Mouse (Mus musculus): ENCODE measurements around the gene Muc1. TPM values are rescaled to one million over a fixed set of nuclear protein-coding genes. Genes with fewer than 3 reads are reported as not detected.

The Muc1 gene
- polyA plus RNA-seq, 2 experiments = 1.1 to 5.6 TPM

GRCm38 (mm10) chr3:89218271-89218670, 10.6 kb upstream of the Muc1 start:
- WGBS = 92% methylated on average over 1 of the region's 1 CpGs
- TF ChIP-seq POLR2A (IDR thresholded peaks at IDR 0.05; ENCODE audit: borderline replicate concordance, extremely low read depth, insufficient read depth, insufficient read length) = no peak
- Histone ChIP-seq H3K4me3 (replicated peaks; ENCODE audit: low read length) (no peak overlapping the region), H3K4me2 (replicated peaks; ENCODE audit: low read depth, low read length, severe bottlenecking) (no peak overlapping the region), H3K27me3 (ENCODE audit: control insufficient read depth, insufficient read depth, low read length) (no peaks in the 10 kb centered on the region), H3K36me3 (ENCODE audit: control insufficient read depth, insufficient read depth, low read length) (peaks cover 26% of the 10 kb centered on the region), H3K9me3 (ENCODE audit: control insufficient read depth, low read length) (no peaks in the 10 kb centered on the region), H3K4me1 (ENCODE audit: control insufficient read depth, insufficient read depth, low read length) (peaks cover 14% of the 10 kb centered on the region), H3K27ac (replicated peaks; ENCODE audit: low read depth, low read length) (no peak overlapping the region), H3K9ac (ENCODE audit: low read depth, low read length, severe bottlenecking) (no peak overlapping the region)
- DNase-seq (ENCODE audit: low spot score) (no peak), ATAC-seq (ENCODE audit: low FRiP score, low read depth) (no peak)

GRCm38 (mm10) chr3:89219546-89219945, 9.3 kb upstream of the Muc1 start:
- H3K9ac ChIP-seq (ENCODE audit: low read depth, low read length, severe bottlenecking) = 0 out of 2 replicates have a peak overlapping the region, but pooled peaks have one; percentile 7
- DNase-seq (ENCODE audit: low spot score) = no peak
- no peak for TF ChIP-seq POLR2A (IDR thresholded peaks at IDR 0.05; ENCODE audit: borderline replicate concordance, extremely low read depth, insufficient read depth, insufficient read length)
- no peak for ATAC-seq (ENCODE audit: low FRiP score, low read depth)
- H3K27ac ChIP-seq (replicated peaks; ENCODE audit: low read depth, low read length) = no peak overlapping the region
- no peak overlapping the region for H3K4me2 ChIP-seq (replicated peaks; ENCODE audit: low read depth, low read length, severe bottlenecking)
- H3K27me3 ChIP-seq (ENCODE audit: control insufficient read depth, insufficient read depth, low read length) = no peaks in the 10 kb centered on the region
- peaks cover 31% of the 10 kb centered on the region for H3K36me3 ChIP-seq (ENCODE audit: control insufficient read depth, insufficient read depth, low read length)
- no peak overlapping the region for H3K4me3 ChIP-seq (replicated peaks; ENCODE audit: low read length)
- 42% methylated on average over 8 of the region's 8 CpGs for WGBS
- H3K4me1 ChIP-seq (ENCODE audit: control insufficient read depth, insufficient read depth, low read length) = peaks cover 13% of the 10 kb centered on the region
- H3K9me3 ChIP-seq (ENCODE audit: control insufficient read depth, low read length) = no peaks in the 10 kb centered on the region

GRCm38 (mm10) chr3:89221167-89221566, 7.7 kb upstream of the Muc1 start:
- H3K27me3 ChIP-seq (ENCODE audit: control insufficient read depth, insufficient read depth, low read length) = no peaks in the 10 kb centered on the region
- 0 out of 2 replicates have a peak, but pooled peaks cover 3% of the 10 kb centered on the region for H3K4me1 ChIP-seq (ENCODE audit: control insufficient read depth, insufficient read depth, low read length)
- no peak for TF ChIP-seq POLR2A (IDR thresholded peaks at IDR 0.05; ENCODE audit: borderline replicate concordance, extremely low read depth, insufficient read depth, insufficient read length)
- H3K27ac ChIP-seq (replicated peaks; ENCODE audit: low read depth, low read length) = no peak overlapping the region
- no peaks in the 10 kb centered on the region for H3K9me3 ChIP-seq (ENCODE audit: control insufficient read depth, low read length)
- no peak overlapping the region for H3K4me2 ChIP-seq (replicated peaks; ENCODE audit: low read depth, low read length, severe bottlenecking)
- ATAC-seq (ENCODE audit: low FRiP score, low read depth) (no peak), DNase-seq (ENCODE audit: low spot score) (no peak)
- H3K36me3 ChIP-seq (ENCODE audit: control insufficient read depth, insufficient read depth, low read length) = peaks cover 43% of the 10 kb centered on the region
- 46% methylated on average over 5 of the region's 5 CpGs for WGBS
- H3K4me3 ChIP-seq (replicated peaks; ENCODE audit: low read length) = no peak overlapping the region
- no peak overlapping the region for H3K9ac ChIP-seq (ENCODE audit: low read depth, low read length, severe bottlenecking)

- peaks cover 22% of the 10 kb centered on the region for H3K4me1 ChIP-seq (ENCODE audit: control insufficient read depth, insufficient read depth, low read length)
- 79% methylated on average over 11 of the region's 11 CpGs for WGBS
- H3K9ac ChIP-seq (ENCODE audit: low read depth, low read length, severe bottlenecking) = no peak overlapping the region
- no peak for TF ChIP-seq POLR2A (IDR thresholded peaks at IDR 0.05; ENCODE audit: borderline replicate concordance, extremely low read depth, insufficient read depth, insufficient read length)
- ATAC-seq (ENCODE audit: low FRiP score, low read depth) (no peak), DNase-seq (ENCODE audit: low spot score) (no peak)
- H3K27ac ChIP-seq (replicated peaks; ENCODE audit: low read depth, low read length) = no peak overlapping the region
- peaks cover 37% of the 10 kb centered on the region for H3K36me3 ChIP-seq (ENCODE audit: control insufficient read depth, insufficient read depth, low read length)
- no peaks in the 10 kb centered on the region for H3K27me3 ChIP-seq (ENCODE audit: control insufficient read depth, insufficient read depth, low read length)
- no peaks in the 10 kb centered on the region for H3K9me3 ChIP-seq (ENCODE audit: control insufficient read depth, low read length)
- H3K4me3 ChIP-seq (replicated peaks; ENCODE audit: low read length) = no peak overlapping the region
- H3K4me2 ChIP-seq (replicated peaks; ENCODE audit: low read depth, low read length, severe bottlenecking) = no peak overlapping the region
Measured at GRCm38 (mm10) chr3:89224796-89225195, 4.1 kb upstream of the Muc1 start.

GRCm38 (mm10) chr3:89225321-89225815, 3.5 kb upstream of the Muc1 start:
- 0 out of 2 replicates have a peak overlapping the region, but pooled peaks have one; percentile 2 for H3K9ac ChIP-seq (ENCODE audit: low read depth, low read length, severe bottlenecking)
- peaks cover 32% of the 10 kb centered on the region for H3K36me3 ChIP-seq (ENCODE audit: control insufficient read depth, insufficient read depth, low read length)
- no peaks in the 10 kb centered on the region for H3K27me3 ChIP-seq (ENCODE audit: control insufficient read depth, insufficient read depth, low read length)
- H3K27ac ChIP-seq (replicated peaks; ENCODE audit: low read depth, low read length) = no peak overlapping the region
- peaks cover 22% of the 10 kb centered on the region for H3K4me1 ChIP-seq (ENCODE audit: control insufficient read depth, insufficient read depth, low read length)
- no peak overlapping the region for H3K4me3 ChIP-seq (replicated peaks; ENCODE audit: low read length)
- no peak for DNase-seq (ENCODE audit: low spot score)
- no peak overlapping the region for H3K4me2 ChIP-seq (replicated peaks; ENCODE audit: low read depth, low read length, severe bottlenecking)
- ATAC-seq (ENCODE audit: low FRiP score, low read depth) = no peak
- no peak for TF ChIP-seq POLR2A (IDR thresholded peaks at IDR 0.05; ENCODE audit: borderline replicate concordance, extremely low read depth, insufficient read depth, insufficient read length)
- no peaks in the 10 kb centered on the region for H3K9me3 ChIP-seq (ENCODE audit: control insufficient read depth, low read length)
- WGBS = 63% methylated on average over 12 of the region's 12 CpGs
